Mouse (Mus musculus) adrenal gland, postnatal 10 days (tissue): Measurements from ENCODE around the gene Defb23. TPM values are rescaled to one million over a fixed set of nuclear protein-coding genes. Genes with fewer than 3 reads are reported as not detected.

ENCODE experiments used
- DNase-seq: peaks from one replicate; pipeline ENCODE4 v3.0.0; 2021; ENCODE audit warnings: mixed read lengths
- long read RNA-seq, 2 experiments: library from polyadenylated mRNA; stranded (forward); transcript quantifications; one replicate each; pipeline ENCODE4 v2.0.0; 2021
- total RNA-seq, 2 experiments: library from RNA; stranded (reverse); gene quantifications; 2 replicates each; pipeline ENCODE4 v1.2.3; 2021

Defb23 gene
- not detected for total RNA-seq
- long read RNA-seq, experiment 1: 0 reads
- long read RNA-seq, experiment 2: 0 reads

- DNase-seq: no peak
Observed at GRCm38 (mm10) chr2:152464570-152465150, at the start of gene Defb23. Gene Defb23 (minus strand): TSS chr2:152464620.

GRCm38 (mm10) chr2:152511592-152511991, 47.2 kb upstream of the Defb23 start, which contains the start of gene Defb26:
Gene Defb26 (minus strand): TSS chr2:152511692.
- no peak for DNase-seq

GRCm38 (mm10) chr2:152503950-152504349, 39.5 kb upstream of the Defb23 start:
- no peak for DNase-seq

- DNase-seq: no peak
Observed at GRCm38 (mm10) chr2:152500863-152501229, 36.4 kb upstream of the Defb23 start.

GRCm38 (mm10) chr2:152500204-152500862, 35.9 kb upstream of the Defb23 start:
- DNase-seq: no peak

- DNase-seq: no peak
Observed at GRCm38 (mm10) chr2:152498020-152498419, 33.6 kb upstream of the Defb23 start.

GRCm38 (mm10) chr2:152493151-152493550, 28.7 kb upstream of the Defb23 start:
- no peak for DNase-seq

GRCm38 (mm10) chr2:152490038-152490437, 25.6 kb upstream of the Defb23 start, which contains the start of gene Defb22:
Gene Defb22 (minus strand): TSS chr2:152490138.
- no peak for DNase-seq

GRCm38 (mm10) chr2:152487024-152487423, 22.6 kb upstream of the Defb23 start:
- DNase-seq: no peak

GRCm38 (mm10) chr2:152481726-152482125, 17.3 kb upstream of the Defb23 start:
- DNase-seq: no peak

GRCm38 (mm10) chr2:152480881-152481280, 16.5 kb upstream of the Defb23 start:
- no peak for DNase-seq

- DNase-seq: no peak
Observed at GRCm38 (mm10) chr2:152476763-152477162, 12.3 kb upstream of the Defb23 start, which contains the start of gene Defb20. Gene Defb20 (plus strand): TSS chr2:152477063.

GRCm38 (mm10) chr2:152472434-152472833, 8.0 kb upstream of the Defb23 start:
- DNase-seq: no peak

GRCm38 (mm10) chr2:152470973-152471372, 6.6 kb upstream of the Defb23 start:
- peak; percentile 62 for DNase-seq

GRCm38 (mm10) chr2:152459241-152459640, 5.2 kb downstream of the Defb23 start:
- no peak for DNase-seq

GRCm38 (mm10) chr2:152452101-152452781, 12.2 kb downstream of the Defb23 start:
- no peak for DNase-seq

GRCm38 (mm10) chr2:152450241-152450640, 14.2 kb downstream of the Defb23 start:
- peak; percentile 76 for DNase-seq

GRCm38 (mm10) chr2:152447461-152447860, 17.0 kb downstream of the Defb23 start:
- no peak for DNase-seq

- DNase-seq: no peak
Observed at GRCm38 (mm10) chr2:152446642-152447041, 17.8 kb downstream of the Defb23 start.

GRCm38 (mm10) chr2:152443281-152443680, 21.1 kb downstream of the Defb23 start:
- no peak for DNase-seq

- DNase-seq: no peak
Observed at GRCm38 (mm10) chr2:152442322-152442721, 22.1 kb downstream of the Defb23 start.

GRCm38 (mm10) chr2:152439833-152440232, 24.6 kb downstream of the Defb23 start:
- no peak for DNase-seq

- DNase-seq: no peak
Observed at GRCm38 (mm10) chr2:152438963-152439362, 25.5 kb downstream of the Defb23 start.
